Mouse (Mus musculus) lung, adult 2 months (tissue): Measurements from ENCODE around the gene Sars.

ENCODE experiments used
- CTCF ChIP-seq: fragments of 200-500 bp; IDR thresholded peaks from 2 replicates; pipeline ENCODE4 v1.5.1; 2011; ENCODE audit warnings: mild to moderate bottlenecking, low read length, control low read depth; ENCODE audit not compliant: insufficient read depth
- POLR2A ChIP-seq: fragments of 200-500 bp; IDR thresholded peaks from 2 replicates; pipeline ENCODE4 v1.6.1; 2011; ENCODE audit warnings: low read depth, mild to moderate bottlenecking, control low read depth, low read length, borderline replicate concordance; ENCODE audit errors: extremely low read depth

GRCm38 (mm10) chr3:108474969-108475368 lies 30.0 kb upstream of the Sars start:
- TF ChIP-seq CTCF: no peak
- TF ChIP-seq POLR2A: no peak
